Mouse (Mus musculus) MEL-GATA-1-ER (cell line): ENCODE data around the gene Pcgf6.

Source experiments
- DNase-seq: peaks from one replicate; pipeline ENCODE4 v3.0.0-alpha.2; 2012; ENCODE audit warnings: low read depth; ENCODE audit errors: extremely low read depth

Pcgf6 gene

GRCm38 (mm10) chr19:47050271-47051032 lies at the start of gene Pcgf6:
Gene Pcgf6, minus strand, starts transcription at chr19:47050906.
- peak; percentile 67 for DNase-seq

DNA sequence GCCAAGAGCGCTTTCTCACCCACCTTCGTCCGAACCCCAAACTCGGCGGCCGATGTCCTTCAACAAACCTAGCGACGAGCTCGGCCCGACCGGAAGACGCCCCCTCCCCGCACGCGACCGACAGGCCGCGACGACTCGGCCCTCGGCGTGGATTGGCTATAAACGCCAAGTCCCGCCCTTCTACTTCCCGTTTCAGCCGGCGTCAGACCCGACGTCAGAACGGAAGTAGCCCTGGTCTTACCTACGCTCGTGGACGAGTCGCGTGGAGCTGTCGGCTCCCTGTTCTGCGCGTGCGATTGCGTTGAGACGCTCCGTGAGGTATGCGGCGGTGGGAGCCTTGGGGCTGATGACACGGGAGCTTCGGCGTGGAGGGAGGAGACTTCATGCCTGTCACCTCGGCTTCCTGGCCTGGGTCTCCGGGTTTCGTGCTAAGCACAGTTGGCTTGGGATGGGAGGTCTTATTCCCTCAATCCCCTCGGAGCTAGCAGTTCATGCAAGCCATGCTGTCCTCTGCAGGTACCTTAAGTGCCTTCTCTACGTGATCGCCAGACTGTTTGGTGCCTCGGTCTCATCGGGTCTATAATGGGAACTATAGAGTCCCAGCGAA lies 39.9 kb upstream of the Pcgf6 start, which contains the start of the genes Usmg5 and Pdcd11:
Gene Usmg5 (minus strand): TSS at position 98 of the 607 bp plus-strand sequence.
Gene Pdcd11 (plus strand): TSS at position 219 of the 607 bp plus-strand sequence.
- DNase-seq, result peak; percentile 94

GRCm38 (mm10) chr19:47089718-47090525 lies 39.2 kb upstream of the Pcgf6 start:
- peak; percentile 32 for DNase-seq

DNA sequence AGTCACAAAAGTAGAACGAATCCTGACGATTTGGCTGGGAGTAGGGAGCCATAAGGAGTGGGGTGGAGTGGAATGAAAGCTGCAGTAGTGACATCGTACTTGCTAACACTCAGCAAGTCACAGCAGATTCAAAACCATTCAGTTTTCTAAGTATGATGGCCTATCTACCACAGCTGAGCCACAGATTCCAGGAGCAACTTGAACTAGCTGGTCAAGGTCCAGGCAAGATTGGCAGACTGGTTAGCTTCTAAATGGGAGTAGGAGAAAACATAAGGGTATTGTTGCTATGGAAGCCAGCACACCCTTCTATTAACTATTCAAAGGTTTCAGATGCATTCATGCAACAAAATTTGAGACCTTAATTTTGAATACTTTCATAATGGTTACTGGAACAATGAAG lies 37.5 kb upstream of the Pcgf6 start:
- DNase-seq, result no peak

GRCm38 (mm10) chr19:47067924-47068611 lies 17.4 kb upstream of the Pcgf6 start:
- peak; percentile 90 for DNase-seq

DNA sequence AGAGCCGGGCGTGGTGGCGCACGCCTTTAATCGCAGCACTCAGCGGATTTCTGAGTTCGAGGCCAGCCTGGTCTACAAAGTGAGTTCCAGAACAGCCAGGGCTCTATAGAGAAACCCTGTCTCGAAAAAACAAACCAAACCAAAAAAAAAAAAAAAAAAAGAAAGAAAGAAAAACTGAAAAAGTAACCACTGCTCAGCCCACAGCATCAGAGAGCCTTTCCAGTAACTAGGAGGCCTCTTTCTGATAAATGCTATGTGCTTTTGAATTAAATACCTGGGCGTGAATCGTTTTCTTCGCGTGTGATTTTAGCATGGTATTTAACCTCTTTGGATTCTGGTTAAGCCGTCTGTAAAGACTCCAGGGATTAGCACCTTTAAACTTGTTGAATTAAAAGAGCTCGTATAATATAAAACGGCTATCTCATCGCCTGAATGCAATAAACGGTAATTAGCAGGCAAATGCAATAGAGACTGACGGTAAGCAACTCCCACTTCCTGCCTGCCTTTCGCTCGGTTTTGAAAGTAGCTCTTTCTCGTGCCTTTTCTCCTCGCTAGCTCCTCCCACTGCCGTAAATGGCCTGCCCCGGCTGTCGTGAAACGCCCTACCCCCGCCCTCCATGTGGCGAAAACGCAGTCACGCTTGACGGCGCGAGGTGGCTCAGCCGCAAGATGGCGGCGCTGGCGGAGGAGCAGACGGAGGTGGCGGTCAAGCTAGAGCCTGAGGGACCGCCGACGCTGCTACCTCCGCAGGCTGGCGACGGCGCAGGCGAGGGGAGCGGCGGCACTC lies 16.6 kb upstream of the Pcgf6 start, which contains the start of gene Taf5:
Gene Taf5 (plus strand): TSS at position 651 of the 787 bp plus-strand sequence.
- peak; percentile 98 for DNase-seq

- DNase-seq, result no peak
Observed at GRCm38 (mm10) chr19:47065860-47066259, 15.2 kb upstream of the Pcgf6 start.

DNA sequence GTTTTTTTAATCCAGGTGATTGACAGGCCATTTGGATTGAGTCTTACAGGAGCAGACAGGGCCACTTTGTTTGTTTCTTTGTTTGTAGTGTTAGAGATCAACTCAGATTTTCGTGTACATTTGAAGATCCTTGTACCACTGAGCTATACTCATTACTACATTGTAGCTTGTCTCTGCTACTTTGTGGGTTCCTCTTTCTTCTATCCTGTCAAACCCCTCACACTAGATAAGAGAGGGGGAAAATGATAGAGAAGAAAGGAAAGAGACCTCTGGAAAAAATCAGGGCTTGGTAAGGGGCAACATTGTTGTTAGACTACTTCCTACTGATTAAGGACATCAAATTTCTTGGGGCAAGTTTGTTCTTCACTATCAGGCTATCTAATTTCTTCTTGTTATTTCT lies 7.0 kb upstream of the Pcgf6 start:
- no peak for DNase-seq

DNA sequence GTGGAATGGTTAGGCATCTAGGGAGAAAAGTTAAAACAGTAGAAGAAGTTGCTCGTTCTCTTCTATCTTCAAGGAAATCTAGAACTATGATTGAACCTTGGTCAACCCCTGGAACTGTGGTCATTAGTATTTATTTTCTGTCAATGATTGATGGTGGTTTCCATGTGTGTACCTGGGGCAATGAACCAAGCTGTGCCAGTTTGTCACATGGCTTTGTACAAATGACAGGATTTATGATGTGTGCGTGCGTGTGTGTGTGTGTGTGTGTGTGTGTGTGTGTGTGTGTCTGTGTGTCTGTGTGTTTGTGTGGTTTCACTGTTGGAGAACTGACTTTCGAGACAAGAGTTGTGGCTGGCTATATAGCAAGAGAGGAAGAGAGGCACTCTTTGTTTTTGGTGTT lies 2.8 kb upstream of the Pcgf6 start:
- no peak for DNase-seq

GRCm38 (mm10) chr19:47052927-47053326 lies 2.2 kb upstream of the Pcgf6 start:
- no peak for DNase-seq

DNA sequence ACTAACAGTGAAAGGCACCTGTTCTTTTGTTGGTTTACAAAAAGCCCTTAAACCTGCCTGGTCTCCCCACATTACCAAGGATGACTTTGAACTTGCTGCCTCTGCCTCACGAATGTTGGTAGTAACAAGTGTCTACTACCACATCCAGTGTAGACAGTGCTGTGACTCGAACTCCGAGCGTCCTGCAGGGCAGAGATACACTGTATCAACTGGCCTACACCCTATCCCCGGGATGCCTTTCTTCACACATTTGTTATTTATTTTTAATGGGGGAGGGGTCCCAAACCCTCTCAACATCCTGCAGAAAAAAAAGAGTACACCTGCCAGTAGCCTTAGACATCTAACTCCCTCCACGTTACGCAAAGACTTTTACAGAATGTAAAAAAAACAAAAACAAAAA lies 866 bp downstream of the Pcgf6 start:
- DNase-seq, result no peak

DNA sequence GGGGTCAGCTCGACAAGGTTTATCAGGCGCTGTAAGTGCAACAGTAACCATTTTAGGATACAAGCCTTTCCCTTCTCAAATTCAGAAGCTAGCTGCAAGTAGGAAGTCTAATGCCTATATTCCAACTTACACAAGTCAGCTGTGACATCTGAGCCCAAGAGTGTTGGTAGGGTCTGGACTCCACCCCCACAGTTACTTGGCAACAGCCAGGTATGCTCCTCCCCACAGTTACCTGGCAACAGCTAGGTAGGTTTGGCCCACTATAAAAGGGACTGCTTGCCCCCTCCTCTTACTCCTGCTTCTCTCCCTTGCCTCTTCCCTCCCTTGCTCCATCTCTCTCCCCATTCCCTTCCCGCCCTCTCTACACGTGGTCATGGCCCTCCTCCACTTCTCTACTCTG lies 1.6 kb downstream of the Pcgf6 start:
- no peak for DNase-seq

- no peak for DNase-seq
Observed at GRCm38 (mm10) chr19:47047236-47047833, 3.4 kb downstream of the Pcgf6 start.

GRCm38 (mm10) chr19:47046343-47046742 lies 4.4 kb downstream of the Pcgf6 start:
- no peak for DNase-seq

- DNase-seq, result peak; percentile 27
Observed at GRCm38 (mm10) chr19:47043608-47044007, 7.1 kb downstream of the Pcgf6 start.

DNA sequence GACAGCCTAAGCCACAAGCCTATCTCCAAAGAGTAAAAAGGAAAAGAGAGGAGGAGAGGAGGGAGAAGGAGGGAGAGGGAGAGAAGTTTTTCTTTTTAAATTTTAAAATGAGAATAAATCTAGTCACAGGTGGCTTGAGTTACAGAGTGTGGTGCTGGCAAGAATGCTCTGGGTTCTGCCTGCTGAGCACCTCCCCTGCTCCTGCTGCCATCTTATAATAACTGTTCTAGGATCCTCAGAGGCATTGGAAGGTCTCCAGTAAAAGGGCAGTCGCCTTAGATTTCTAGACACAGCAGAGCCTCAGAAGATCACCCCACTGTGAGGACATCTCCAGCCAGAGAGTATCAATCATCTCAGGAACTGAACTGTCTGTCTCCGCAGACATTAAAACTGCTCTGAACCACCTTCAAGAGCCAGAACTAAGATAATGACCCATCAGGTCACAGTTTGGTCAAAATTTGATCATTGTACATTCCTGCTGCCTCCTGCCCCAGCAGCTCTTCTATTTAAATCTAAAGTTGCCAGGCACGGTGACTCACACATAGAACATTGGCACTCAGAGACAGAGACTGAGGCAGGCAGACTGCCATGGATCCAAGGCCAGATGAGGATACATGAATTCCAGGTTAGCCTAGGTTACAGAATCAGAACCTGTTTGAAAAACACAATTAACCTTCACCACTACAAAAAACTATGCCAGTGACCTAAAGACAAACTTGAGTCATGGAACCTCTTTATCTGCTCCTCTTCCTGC lies 9.8 kb downstream of the Pcgf6 start:
- no peak for DNase-seq

DNA sequence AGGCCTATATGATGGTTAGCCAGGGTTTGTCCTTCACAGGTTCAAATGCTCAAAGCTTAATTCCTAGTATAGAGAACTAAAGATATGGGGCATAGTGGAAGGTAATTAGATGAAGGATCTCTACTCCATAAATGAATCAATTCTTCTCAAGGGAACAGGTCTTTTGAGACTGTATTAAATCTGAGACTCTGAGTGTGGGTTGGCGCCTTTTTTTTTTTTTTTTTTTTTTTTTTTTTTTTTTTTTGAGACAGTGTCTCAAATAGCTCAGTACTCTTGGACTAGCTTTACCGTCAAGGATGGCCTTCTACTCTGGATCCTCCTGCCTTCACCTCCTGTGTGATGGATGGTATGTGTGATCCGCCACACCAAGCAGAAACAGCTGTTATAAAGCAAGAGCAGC lies 14.1 kb downstream of the Pcgf6 start:
- DNase-seq, result no peak

DNA sequence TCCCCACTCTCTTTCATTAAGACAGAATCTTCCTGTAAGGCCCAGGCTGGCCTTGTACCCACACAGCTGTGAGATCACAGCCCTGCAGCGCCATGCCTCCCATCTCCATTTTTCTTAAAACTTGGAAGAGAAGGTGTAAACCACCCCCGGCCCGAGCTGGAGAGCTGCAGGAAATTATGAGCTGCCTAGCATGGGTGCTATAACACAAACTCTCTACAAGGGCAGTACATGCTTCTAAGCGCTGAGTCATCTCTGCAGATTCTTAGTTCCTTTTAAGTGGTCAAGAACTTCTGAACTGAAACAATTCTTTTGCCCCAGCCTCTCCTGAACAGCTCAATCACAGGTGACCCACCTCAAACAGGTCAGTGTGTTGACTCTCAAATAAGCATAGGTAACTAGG lies 15.8 kb downstream of the Pcgf6 start:
- DNase-seq, result no peak

DNA sequence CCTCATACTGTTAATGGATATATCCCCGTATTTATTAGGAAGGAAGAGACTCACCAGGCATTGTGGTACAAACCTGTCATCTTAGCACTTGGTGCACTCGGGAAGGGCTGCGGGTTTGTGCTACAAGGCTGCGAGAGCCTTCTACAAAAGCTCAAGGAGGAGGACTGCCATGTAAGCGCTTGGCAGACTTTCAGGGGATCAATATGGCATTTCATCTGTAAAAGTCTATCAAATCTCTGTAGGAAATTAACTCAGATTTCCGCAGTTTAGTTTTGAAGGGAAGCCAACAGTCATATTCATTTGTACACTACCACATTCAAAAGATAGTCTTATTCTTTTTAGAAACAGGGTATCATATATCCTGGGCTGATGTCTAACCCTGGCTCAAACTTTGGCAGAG lies 18.9 kb downstream of the Pcgf6 start:
- no peak for DNase-seq
